Mouse (Mus musculus) heart, adult 2 months (tissue): ENCODE data around the gene Srbd1. TPM values are rescaled to one million over a fixed set of nuclear protein-coding genes. Genes with fewer than 3 reads are reported as not detected.
A peak's percentile ranks its signal among the peaks of the same experiment; 100 is the strongest.

Source experiments
- DNase-seq, 2 experiments: peaks; one replicate each; pipeline ENCODE4 v3.0.0; 2021
- H3K27ac ChIP-seq: fragments of 200-600 bp; 2 replicates; pipeline ENCODE4 v1.8.1; 2022
- H3K27me3 ChIP-seq: fragments of 200-500 bp; 2 replicates; pipeline ENCODE4 v1.6.1; 2012; ENCODE audit warnings: mild to moderate bottlenecking, low read length, inconsistent platforms, mixed read lengths; ENCODE audit not compliant: control insufficient read depth, insufficient read depth
- H3K36me3 ChIP-seq: fragments of 200-500 bp; 2 replicates; pipeline ENCODE4 v1.6.1; 2012; ENCODE audit warnings: low read length, inconsistent platforms; ENCODE audit not compliant: control insufficient read depth, insufficient read depth
- H3K4me1 ChIP-seq: fragments of 200-500 bp; 2 replicates; pipeline ENCODE4 v1.6.1; 2011; ENCODE audit warnings: low read length; ENCODE audit not compliant: control insufficient read depth, insufficient read depth
- H3K4me3 ChIP-seq: fragments of 200-600 bp; 2 replicates; pipeline ENCODE4 v1.8.1; 2022
- H3K79me2 ChIP-seq: fragments of 200-500 bp; replicated peaks from 2 replicates; pipeline ENCODE4 v1.6.1; 2012; ENCODE audit warnings: mild to moderate bottlenecking, inconsistent platforms, low read length, moderate library complexity, mixed read lengths; ENCODE audit not compliant: control insufficient read depth, insufficient read depth
- H3K9ac ChIP-seq: fragments of 200-500 bp; 2 replicates; pipeline ENCODE4 v1.6.1; 2012; ENCODE audit warnings: low read depth, mild to moderate bottlenecking, control low read depth, inconsistent platforms, low read length, mixed read lengths
- CTCF ChIP-seq: fragments of 200-600 bp; IDR thresholded peaks from 2 replicates; pipeline ENCODE4 v1.8.1; 2022; ENCODE audit warnings: antibody characterized with exemption, mild to moderate bottlenecking, moderate library complexity
- EP300 ChIP-seq: fragments of 200-500 bp; IDR thresholded peaks from 2 replicates; pipeline ENCODE4 v1.6.1; 2011; ENCODE audit warnings: low read depth, low read length, control low read depth; ENCODE audit not compliant: insufficient read depth
- POLR2A ChIP-seq: fragments of 200-500 bp; IDR thresholded peaks from 2 replicates; pipeline ENCODE4 v1.6.1; 2011; ENCODE audit warnings: mild to moderate bottlenecking, low read depth, low read length, control low read depth; ENCODE audit not compliant: insufficient read depth
- WGBS: fragments of 180-500 bp; shearing (Covaris S2); methylation state at CpG from one replicate; pipeline ENCODE4 v1.1.7; 2018; 5-methylcytosine and 5-hydroxymethylcytosine counted together
- intact Hi-C: fragments of 180-260 bp; cut with DNase I; formaldehyde crosslinking; loops from one replicate; pipeline ENCODE4 v1.15.1; 2025
- polyA plus RNA-seq: library from polyadenylated mRNA; depleted of rRNA; stranded (reverse); fragments of >200 nt; gene quantifications from 2 replicates; pipeline ENCODE4 v1.2.3, GENCODE M21; 2012
- total RNA-seq, 2 experiments: library from RNA; stranded (reverse); gene quantifications; 2 replicates each; pipeline ENCODE4 v1.2.3; 2021

The Srbd1 gene
- total and polyA plus RNA-seq, 3 experiments: 2.7 to 12.3 (median 12.2) TPM

GRCm38 (mm10) chr17:86038211-86038648 is 106.7 kb downstream of the Srbd1 start:
- WGBS: 33% methylated on average over 13 of the region's 13 CpGs
- Histone ChIP-seq H3K9ac (no peak overlapping the region), H3K79me2 (no peaks in the 10 kb centered on the region), H3K4me1 (no peaks in the 10 kb centered on the region; the same call in 1 of the 2 replicates), H3K27ac (no peak overlapping the region; the same call in 1 of the 2 replicates), H3K27me3 (no peaks in the 10 kb centered on the region), H3K36me3 (no peaks in the 10 kb centered on the region; the same call in 1 of the 2 replicates), H3K4me3 (no peak overlapping the region)
- intact Hi-C loops: no loop called here
- peak in 1 of 2 experiments; percentile 19 for DNase-seq
- no peak for TF ChIP-seq CTCF
- TF ChIP-seq POLR2A: no peak
- TF ChIP-seq EP300: no peak

- TF ChIP-seq CTCF: no peak
- TF ChIP-seq POLR2A: no peak
- no peak for TF ChIP-seq EP300
- H3K27ac ChIP-seq: no peak overlapping the region
- no peaks in the 10 kb centered on the region; the same call in 1 of the 2 replicates for H3K36me3 ChIP-seq
- intact Hi-C loops: no loop called here
- H3K9ac ChIP-seq: no peak overlapping the region
- H3K4me1 ChIP-seq: no peaks in the 10 kb centered on the region; the same call in 1 of the 2 replicates
- DNase-seq: no peak
- no peaks in the 10 kb centered on the region for H3K79me2 ChIP-seq
- WGBS: 96% methylated on average over 3 of the region's 3 CpGs
- H3K27me3 ChIP-seq: no peaks in the 10 kb centered on the region
- no peak overlapping the region for H3K4me3 ChIP-seq
Measured at GRCm38 (mm10) chr17:86035576-86035975, 109.4 kb downstream of the Srbd1 start.

GRCm38 (mm10) chr17:86035146-86035545 is 109.8 kb downstream of the Srbd1 start:
- no peak overlapping the region for H3K27ac ChIP-seq
- no peaks in the 10 kb centered on the region; the same call in 1 of the 2 replicates for H3K4me1 ChIP-seq
- no peaks in the 10 kb centered on the region for H3K79me2 ChIP-seq
- intact Hi-C loops: no loop called here
- no peaks in the 10 kb centered on the region for H3K27me3 ChIP-seq
- H3K4me3 ChIP-seq: no peak overlapping the region
- no peak for DNase-seq
- WGBS: 87% methylated on average over 12 of the region's 12 CpGs
- no peak for TF ChIP-seq CTCF
- no peak overlapping the region for H3K9ac ChIP-seq
- H3K36me3 ChIP-seq: no peaks in the 10 kb centered on the region; the same call in 1 of the 2 replicates

GRCm38 (mm10) chr17:86034641-86035040 is 110.3 kb downstream of the Srbd1 start:
- Histone ChIP-seq H3K79me2 (no peaks in the 10 kb centered on the region), H3K27ac (no peak overlapping the region), H3K4me1 (no peaks in the 10 kb centered on the region; the same call in 1 of the 2 replicates), H3K27me3 (no peaks in the 10 kb centered on the region), H3K9ac (no peak overlapping the region), H3K4me3 (no peak overlapping the region), H3K36me3 (no peaks in the 10 kb centered on the region; the same call in 1 of the 2 replicates)
- TF ChIP-seq EP300 (no peak), CTCF (no peak), POLR2A (no peak)
- WGBS: 90% methylated on average over 6 of the region's 6 CpGs
- intact Hi-C loops: no loop called here
- no peak for DNase-seq

GRCm38 (mm10) chr17:86032113-86032714 is 112.8 kb downstream of the Srbd1 start:
- 73% methylated on average over 3 of the region's 3 CpGs for WGBS

GRCm38 (mm10) chr17:86030016-86030415 is 115.0 kb downstream of the Srbd1 start:
- no peak overlapping the region for H3K4me3 ChIP-seq
- H3K36me3 ChIP-seq: no peaks in the 10 kb centered on the region
- H3K27ac ChIP-seq: no peak overlapping the region
- H3K27me3 ChIP-seq: no peaks in the 10 kb centered on the region
- no peak overlapping the region for H3K9ac ChIP-seq
- WGBS: 75% methylated on average over 4 of the region's 4 CpGs
- no peak for DNase-seq
- H3K79me2 ChIP-seq: no peaks in the 10 kb centered on the region
- TF ChIP-seq EP300 (no peak), CTCF (no peak), POLR2A (no peak)
- no peaks in the 10 kb centered on the region; the same call in 1 of the 2 replicates for H3K4me1 ChIP-seq
- intact Hi-C loops: no loop called here

More at GRCm38 (mm10) chr17:86032113-86032714, 112.8 kb downstream of the Srbd1 start:
- no peaks in the 10 kb centered on the region for H3K27me3 ChIP-seq
- H3K27ac ChIP-seq: no peak overlapping the region
- H3K36me3 ChIP-seq: no peaks in the 10 kb centered on the region
- H3K4me3 ChIP-seq: no peak overlapping the region
- intact Hi-C loops: no loop called here
- H3K9ac ChIP-seq: no peak overlapping the region
- peak; percentile 30 for DNase-seq
- H3K79me2 ChIP-seq: no peaks in the 10 kb centered on the region
- no peaks in the 10 kb centered on the region; the same call in 1 of the 2 replicates for H3K4me1 ChIP-seq
- TF ChIP-seq EP300 (no peak), CTCF (no peak), POLR2A (no peak)
